Mouse (Mus musculus) neural tube, embryonic 11.5 days (tissue): ENCODE measurements around the gene Fndc8. TPM values are rescaled to one million over a fixed set of nuclear protein-coding genes. Genes with fewer than 3 reads are reported as not detected.

Experiments
- ATAC-seq: fragments of 200-750 bp; cut with Nextera tagmentation; 2 replicates; pipeline ENCODE4 v1.8.0; 2017; ENCODE audit warnings: moderate number of reproducible peaks, mild to moderate bottlenecking, moderate TSS enrichment, moderate library complexity; ENCODE audit not compliant: insufficient read depth, low FRiP score, low TSS enrichment
- DNase-seq: peaks from one replicate; pipeline ENCODE4 v3.0.0-alpha.2; 2015; ENCODE audit warnings: low spot score
- H3K27ac ChIP-seq: fragments of 300-500 bp; sonication (generic); 2 replicates; pipeline ENCODE4 v1.5.1; 2014; ENCODE audit warnings: low read depth, mild to moderate bottlenecking, low read length
- H3K27me3 ChIP-seq: fragments of 300-500 bp; sonication (generic); 2 replicates; pipeline ENCODE4 v1.6.1; 2014; ENCODE audit warnings: mild to moderate bottlenecking, low read length, mixed read lengths; ENCODE audit not compliant: control insufficient read depth, insufficient read depth
- H3K36me3 ChIP-seq: fragments of 300-500 bp; sonication (generic); 2 replicates; pipeline ENCODE4 v1.6.1; 2014; ENCODE audit warnings: mild to moderate bottlenecking, low read length, moderate library complexity, mixed read lengths; ENCODE audit not compliant: control insufficient read depth, insufficient read depth
- H3K4me1 ChIP-seq: fragments of 300-500 bp; sonication (generic); 2 replicates; pipeline ENCODE4 v1.6.1; 2014; ENCODE audit warnings: low read length, mixed read lengths; ENCODE audit not compliant: control insufficient read depth, insufficient read depth
- H3K4me2 ChIP-seq: fragments of 300-500 bp; sonication (generic); 2 replicates; pipeline ENCODE4 v1.6.1; 2014; ENCODE audit warnings: low read depth, mild to moderate bottlenecking, moderate library complexity
- H3K4me3 ChIP-seq: fragments of 300-500 bp; sonication (generic); 2 replicates; pipeline ENCODE4 v1.5.1; 2014; ENCODE audit warnings: low read depth, low read length
- H3K9ac ChIP-seq: fragments of 300-500 bp; sonication (generic); 2 replicates; pipeline ENCODE4 v1.6.1; 2014; ENCODE audit warnings: mild to moderate bottlenecking, low read length
- H3K9me3 ChIP-seq: fragments of 300-500 bp; sonication (generic); 2 replicates; pipeline ENCODE4 v1.6.1; 2016; ENCODE audit warnings: low read length; ENCODE audit not compliant: control insufficient read depth
- WGBS: fragments of 180-500 bp; shearing (Covaris S2); extraction: QIAGEN DNeasy Blood & Tissue Kit; methylation state at CpG from one replicate; pipeline ENCODE4 v1.1.7; 2014; 5-methylcytosine and 5-hydroxymethylcytosine counted together
- polyA plus RNA-seq: library from polyadenylated mRNA; unstranded; fragments of >200 nt; fragmentation: Nextera tagmentation; extraction: Ambion mirVana; gene quantifications from 2 replicates; pipeline ENCODE4 v1.2.1, GENCODE M21; 2014

The Fndc8 gene
- polyA plus RNA-seq, 1 experiment from 2014 or later: 0.13 TPM

GRCm38 (mm10) chr11:82899720-82900119, 7.8 kb downstream of the Fndc8 start:
- ATAC-seq (no peak), DNase-seq (no peak)
- Histone ChIP-seq H3K27ac (no peak overlapping the region), H3K4me1 (no peaks in the 10 kb centered on the region), H3K4me2 (no peak overlapping the region), H3K9me3 (no peaks in the 10 kb centered on the region), H3K9ac (no peak overlapping the region), H3K27me3 (no peaks in the 10 kb centered on the region), H3K4me3 (no peak overlapping the region), H3K36me3 (peaks cover 9% of the 10 kb centered on the region)
- WGBS: 96% methylated on average over 5 of the region's 5 CpGs

GRCm38 (mm10) chr11:82901606-82902310, 9.8 kb downstream of the Fndc8 start:
- WGBS: 87% methylated on average over 20 of the region's 20 CpGs
- H3K27ac ChIP-seq: no peak overlapping the region
- H3K4me3 ChIP-seq: no peak overlapping the region
- peaks cover 12% of the 10 kb centered on the region for H3K36me3 ChIP-seq
- no peak overlapping the region for H3K9ac ChIP-seq
- ATAC-seq (no peak), DNase-seq (no peak)
- H3K9me3 ChIP-seq: no peaks in the 10 kb centered on the region
- no peaks in the 10 kb centered on the region for H3K4me1 ChIP-seq
- H3K27me3 ChIP-seq: no peaks in the 10 kb centered on the region
- H3K4me2 ChIP-seq: no peak overlapping the region

- DNase-seq: no peak
- 72% methylated on average over 8 of the region's 8 CpGs for WGBS
- no peaks in the 10 kb centered on the region for H3K27me3 ChIP-seq
- H3K27ac ChIP-seq: no peak overlapping the region
- no peak overlapping the region for H3K4me3 ChIP-seq
- H3K36me3 ChIP-seq: peaks cover 12% of the 10 kb centered on the region
- H3K9me3 ChIP-seq: no peaks in the 10 kb centered on the region
- no peak overlapping the region for H3K9ac ChIP-seq
- no peak for ATAC-seq
- peaks cover 3% of the 10 kb centered on the region; the same call in 1 of the 2 replicates for H3K4me1 ChIP-seq
- no peak overlapping the region for H3K4me2 ChIP-seq
Measured at GRCm38 (mm10) chr11:82904952-82905351, 13.0 kb downstream of the Fndc8 start.

GRCm38 (mm10) chr11:82905816-82906215, 13.9 kb downstream of the Fndc8 start:
- WGBS: 96% methylated on average over 5 of the region's 5 CpGs
- no peaks in the 10 kb centered on the region for H3K9me3 ChIP-seq
- H3K36me3 ChIP-seq: peaks cover 12% of the 10 kb centered on the region

GRCm38 (mm10) chr11:82907651-82908607, 16.0 kb downstream of the Fndc8 start, which contains the start of gene Nle1:
Gene Nle1 (minus strand): TSS chr11:82908411.
- WGBS: 2% methylated on average over 71 of the region's 73 CpGs
- peaks cover 3% of the 10 kb centered on the region; the same call in 1 of the 2 replicates for H3K4me1 ChIP-seq
- H3K36me3 ChIP-seq: peaks cover 6% of the 10 kb centered on the region
- peak; percentile 92 for DNase-seq
- H3K27ac ChIP-seq: no peak within 1 kb of the TSS
- no peaks in the 10 kb centered on the region for H3K9me3 ChIP-seq
- ATAC-seq: peak; percentile 60
- peak within 1 kb of the TSS; percentile 83 for H3K9ac ChIP-seq
- no peaks in the 10 kb centered on the region for H3K27me3 ChIP-seq
- peak within 1 kb of the TSS; percentile 79 for H3K4me2 ChIP-seq
- peak within 1 kb of the TSS; percentile 80 for H3K4me3 ChIP-seq

More at GRCm38 (mm10) chr11:82905816-82906215, 13.9 kb downstream of the Fndc8 start:
- Histone ChIP-seq H3K27me3 (no peaks in the 10 kb centered on the region), H3K9ac (no peak overlapping the region), H3K4me1 (peaks cover 3% of the 10 kb centered on the region; the same call in 1 of the 2 replicates), H3K27ac (no peak overlapping the region), H3K4me3 (no peak overlapping the region), H3K4me2 (no peak overlapping the region)
- ATAC-seq: no peak
- no peak for DNase-seq

- no peak for DNase-seq
- Histone ChIP-seq H3K9ac (no peak overlapping the region), H3K4me3 (no peak overlapping the region; the same call in 1 of the 2 replicates), H3K27ac (no peak overlapping the region), H3K9me3 (no peaks in the 10 kb centered on the region), H3K4me2 (peak overlapping the region; percentile 79; the same call in 1 of the 2 replicates), H3K36me3 (peaks cover 6% of the 10 kb centered on the region), H3K4me1 (peaks cover 3% of the 10 kb centered on the region; the same call in 1 of the 2 replicates), H3K27me3 (no peaks in the 10 kb centered on the region)
- ATAC-seq: 0 out of 2 replicates have a peak, but pooled peaks have one; percentile 4
- WGBS: 87% methylated on average over 3 of the region's 10 CpGs
Measured at GRCm38 (mm10) chr11:82908608-82908989, 16.7 kb downstream of the Fndc8 start.

GRCm38 (mm10) chr11:82910250-82910649, 18.3 kb downstream of the Fndc8 start, which contains the start of gene Unc45b:
Gene Unc45b (plus strand): TSS chr11:82910550.
- no peak for ATAC-seq
- WGBS: 80% methylated on average over 4 of the region's 4 CpGs
- Histone ChIP-seq H3K4me2 (no peak within 1 kb of the TSS), H3K27me3 (no peaks in the 10 kb centered on the region), H3K4me3 (no peak within 1 kb of the TSS), H3K4me1 (peaks cover 3% of the 10 kb centered on the region; the same call in 1 of the 2 replicates), H3K36me3 (peaks cover 2% of the 10 kb centered on the region; the same call in 1 of the 2 replicates), H3K27ac (no peak within 1 kb of the TSS), H3K9ac (no peak within 1 kb of the TSS), H3K9me3 (no peaks in the 10 kb centered on the region)
- DNase-seq: no peak

- DNase-seq: no peak
- Histone ChIP-seq H3K9me3 (no peaks in the 10 kb centered on the region), H3K27ac (no peak overlapping the region), H3K4me3 (no peak overlapping the region), H3K4me2 (no peak overlapping the region), H3K36me3 (peaks cover 2% of the 10 kb centered on the region; the same call in 1 of the 2 replicates), H3K27me3 (no peaks in the 10 kb centered on the region), H3K9ac (no peak overlapping the region), H3K4me1 (peaks cover 3% of the 10 kb centered on the region; the same call in 1 of the 2 replicates)
- WGBS: 79% methylated on average over 11 of the region's 11 CpGs
- no peak for ATAC-seq
Measured at GRCm38 (mm10) chr11:82910679-82911389, 18.9 kb downstream of the Fndc8 start.
